Mouse (Mus musculus): ENCODE measurements at regions not wholly inside any gene's neighbourhood (a gene's known extent, or its start where the extent isn't known, plus 50 kb on each side); places are given as distances from the start of the nearest gene placed in this dataset.

DNA sequence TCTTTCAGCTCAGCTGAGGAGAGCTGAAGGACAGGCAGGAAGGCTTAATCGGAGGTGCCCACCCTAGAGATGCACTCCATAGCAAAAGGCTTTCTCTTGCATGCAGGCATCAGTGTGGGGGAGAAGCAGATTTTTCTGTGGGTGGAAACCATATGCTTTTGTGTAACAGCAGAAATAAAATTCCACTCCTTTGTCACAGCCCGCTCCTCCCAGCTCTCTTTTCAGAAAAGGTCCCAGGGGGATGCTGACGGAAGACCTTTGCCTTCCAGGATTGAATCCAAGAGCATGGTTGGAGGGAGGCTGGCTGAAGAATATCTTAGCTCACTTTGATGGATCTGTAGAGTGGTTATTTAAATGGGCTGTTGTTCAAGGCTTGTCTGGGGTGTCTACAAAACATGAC lies 336.8 kb upstream of the Map3k7 start:
- no peak for DNase-seq

DNA sequence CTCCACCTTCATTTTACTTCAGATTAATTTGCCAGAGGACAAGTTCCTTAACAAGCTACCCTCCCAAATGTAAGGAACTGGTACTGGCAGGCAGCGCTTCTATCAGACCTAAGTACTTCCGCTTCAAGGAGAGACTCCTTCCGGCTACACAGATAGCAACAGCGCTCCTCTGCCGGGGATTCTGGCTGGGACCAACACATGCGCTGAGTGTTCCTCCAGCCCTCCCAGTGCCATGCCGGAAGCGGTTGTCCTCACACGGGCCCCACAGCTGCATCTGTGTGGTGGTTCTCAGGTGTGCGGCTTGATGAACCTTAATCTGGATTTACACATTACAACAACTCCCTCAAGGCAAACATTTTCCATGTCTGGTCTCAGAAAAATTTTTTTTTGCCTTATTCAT lies 336.1 kb upstream of the Map3k7 start:
- no peak for DNase-seq

DNA sequence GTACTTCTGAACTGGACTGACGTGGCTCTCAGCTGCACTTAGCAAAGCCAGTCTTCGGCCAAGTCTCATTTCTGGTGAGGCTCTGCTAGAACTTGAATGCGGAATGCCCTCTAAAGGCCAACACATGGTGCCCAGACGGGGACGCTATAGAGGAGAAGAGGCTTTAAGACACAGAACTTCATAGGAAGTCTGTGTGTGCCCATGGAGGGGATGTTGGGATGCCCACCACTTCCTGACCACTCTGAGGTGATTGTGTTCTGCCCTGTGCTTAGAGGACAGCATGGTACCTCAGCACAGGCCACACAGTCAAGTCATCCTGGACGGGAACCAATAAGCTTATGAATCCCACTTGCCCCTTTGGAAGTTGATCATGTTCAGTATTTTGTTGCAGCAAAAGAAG lies 325.3 kb upstream of the Map3k7 start:
- DNase-seq: no peak

DNA sequence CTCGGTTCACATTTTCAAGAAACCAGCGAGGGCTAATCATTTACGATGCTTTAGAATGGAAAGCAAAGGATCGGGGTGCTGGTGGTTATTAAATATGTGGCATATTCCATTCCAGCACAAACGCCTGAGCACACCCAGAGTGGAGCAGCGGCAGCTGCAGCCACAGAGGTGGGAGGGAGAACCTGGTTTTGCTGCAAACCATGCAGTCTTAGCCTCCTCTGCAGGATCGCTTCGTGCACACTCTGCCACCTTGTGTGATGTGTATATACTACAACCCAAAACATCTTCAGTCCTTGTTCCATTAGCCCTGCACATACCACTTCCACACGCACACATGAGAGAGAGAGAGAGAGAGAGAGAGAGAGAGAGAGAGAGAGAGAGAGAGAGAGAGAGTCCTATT lies 321.7 kb upstream of the Map3k7 start:
- DNase-seq: no peak

DNA sequence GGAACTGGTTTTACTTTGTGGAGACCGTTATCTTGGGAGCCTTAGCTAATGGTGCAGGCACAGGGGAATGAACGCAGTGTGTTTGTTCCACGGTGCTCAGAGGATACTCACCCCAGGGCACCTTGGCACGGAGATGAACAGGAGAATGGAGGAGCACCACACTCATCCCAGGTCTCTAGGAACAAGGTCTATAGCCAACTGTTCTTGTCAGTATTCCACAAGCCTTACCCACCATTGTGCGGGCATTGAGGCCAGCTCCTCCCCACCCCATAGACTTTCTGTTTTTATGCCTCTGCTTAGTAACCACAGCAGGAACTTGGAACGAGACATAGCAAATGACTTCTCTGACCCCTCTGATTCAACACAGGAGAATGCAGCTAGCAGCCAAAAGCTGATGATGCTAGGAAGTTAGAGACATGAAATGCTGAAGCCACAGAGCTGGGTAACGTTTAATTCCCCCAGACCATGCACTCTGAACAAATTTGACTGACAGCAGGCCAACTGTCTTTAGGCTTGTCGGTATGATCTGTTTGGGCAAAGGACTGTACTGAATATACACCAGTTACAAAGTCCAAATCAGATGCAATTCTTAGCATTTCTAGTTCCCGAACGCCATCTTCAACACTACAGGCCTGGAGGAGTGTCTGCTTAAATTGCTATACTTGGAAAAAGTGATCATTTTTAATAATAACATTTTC lies 321.2 kb upstream of the Map3k7 start:
- no peak for DNase-seq

DNA sequence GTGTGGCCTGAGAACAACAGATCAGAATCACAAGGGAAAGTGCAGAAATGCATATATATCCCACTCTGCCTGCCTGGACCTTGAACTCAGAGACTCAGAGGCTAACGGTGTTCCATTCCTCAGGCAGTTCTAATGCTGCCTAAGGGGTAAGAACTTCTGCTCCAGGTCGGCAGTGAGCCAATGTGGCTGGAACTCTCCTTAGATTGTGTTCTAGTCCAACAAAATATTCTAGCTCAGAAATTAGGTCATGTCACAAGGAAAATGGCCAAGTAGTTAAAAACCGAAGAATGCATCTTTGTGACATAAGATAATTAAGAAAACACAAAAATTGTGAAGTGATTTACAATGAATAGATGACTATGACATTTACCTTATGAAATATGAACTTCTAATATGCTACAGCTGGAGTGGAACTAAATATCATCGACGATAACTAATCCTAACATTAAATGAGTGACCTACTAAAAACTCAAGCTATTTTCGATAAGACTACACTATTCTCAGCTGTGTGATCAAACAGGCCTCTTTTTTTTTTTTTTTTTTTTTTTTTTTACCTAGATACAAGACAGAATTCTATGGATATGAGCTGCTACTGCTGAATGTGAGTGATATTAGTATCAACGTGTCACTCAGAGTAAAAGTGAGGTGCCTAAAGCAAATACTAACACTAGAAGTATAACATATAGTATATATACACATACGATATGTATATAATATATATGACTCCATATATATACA lies 315.1 kb upstream of the Map3k7 start:
- no peak for DNase-seq

DNA sequence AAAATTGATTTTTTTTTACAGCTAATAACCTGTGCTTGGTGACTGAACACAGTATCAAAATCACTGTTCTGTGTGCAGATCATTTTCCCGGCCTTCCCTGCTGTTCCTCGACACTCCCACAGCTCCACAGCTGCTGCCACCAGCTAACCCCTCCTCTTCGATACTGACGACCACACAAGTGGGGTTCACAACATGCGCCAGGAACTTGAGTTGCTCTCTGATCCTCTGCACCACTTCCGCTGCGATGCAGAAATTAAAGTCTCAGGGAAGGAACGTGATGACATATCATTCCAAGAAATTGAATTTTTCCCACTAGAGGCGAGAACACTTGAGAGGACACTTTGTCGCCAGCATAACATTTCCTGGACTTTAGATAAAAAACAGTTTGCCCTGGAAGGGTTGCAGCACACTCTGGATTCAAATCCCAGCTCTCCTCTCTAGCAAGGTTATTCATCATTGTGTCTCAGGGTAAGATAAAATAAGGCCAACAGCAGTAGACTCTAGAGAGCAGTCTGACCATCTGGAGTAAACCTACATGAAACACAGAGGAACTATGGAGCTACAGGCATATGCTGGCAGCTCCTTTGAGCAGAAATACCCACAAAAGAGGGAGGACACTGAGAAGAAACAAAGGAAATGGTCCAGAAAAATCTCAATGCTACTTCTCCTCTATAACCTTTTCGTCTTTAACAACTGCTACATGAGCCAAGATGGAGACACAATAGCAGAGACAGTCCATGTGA lies 308.4 kb upstream of the Map3k7 start:
- DNase-seq: no peak

DNA sequence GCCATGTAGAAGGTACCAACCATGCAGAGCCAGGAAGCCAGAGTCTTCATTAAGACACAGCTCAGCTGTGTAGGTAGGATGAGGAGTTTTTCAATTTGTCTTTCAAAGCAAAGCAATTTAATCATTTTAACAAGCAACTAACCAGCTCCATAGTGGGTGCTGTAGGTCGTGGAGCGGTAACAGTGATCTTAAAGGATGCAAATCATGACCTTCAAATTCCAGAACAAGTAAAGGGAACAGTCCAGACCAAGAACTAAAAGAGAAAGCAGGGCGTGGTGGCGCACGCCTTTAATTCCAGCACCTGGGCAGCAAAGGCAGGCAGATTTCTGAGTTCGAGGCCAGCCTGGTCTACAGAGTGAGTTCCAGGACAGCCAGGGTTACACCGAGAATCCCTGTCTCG lies 307.8 kb upstream of the Map3k7 start:
- no peak for DNase-seq

DNA sequence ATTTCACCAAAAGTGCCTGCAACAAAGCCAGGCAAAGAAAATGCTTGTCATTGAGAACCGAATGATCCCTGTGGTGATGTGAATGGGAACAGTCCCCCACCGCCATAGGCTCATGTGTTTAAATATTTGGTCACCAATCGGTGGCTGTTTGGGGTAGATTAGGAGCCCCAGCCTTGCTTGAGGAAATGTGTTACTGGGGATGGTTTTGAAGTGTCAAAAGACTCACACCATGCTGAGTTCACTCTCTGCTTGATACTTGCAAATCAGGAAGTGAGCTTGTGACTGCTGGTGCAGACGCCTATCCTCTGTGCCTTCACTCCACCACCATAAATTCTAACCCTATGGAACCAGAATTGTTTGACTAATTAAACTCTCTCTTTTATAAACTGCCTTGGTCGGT lies 305.1 kb upstream of the Map3k7 start:
- no peak for DNase-seq

DNA sequence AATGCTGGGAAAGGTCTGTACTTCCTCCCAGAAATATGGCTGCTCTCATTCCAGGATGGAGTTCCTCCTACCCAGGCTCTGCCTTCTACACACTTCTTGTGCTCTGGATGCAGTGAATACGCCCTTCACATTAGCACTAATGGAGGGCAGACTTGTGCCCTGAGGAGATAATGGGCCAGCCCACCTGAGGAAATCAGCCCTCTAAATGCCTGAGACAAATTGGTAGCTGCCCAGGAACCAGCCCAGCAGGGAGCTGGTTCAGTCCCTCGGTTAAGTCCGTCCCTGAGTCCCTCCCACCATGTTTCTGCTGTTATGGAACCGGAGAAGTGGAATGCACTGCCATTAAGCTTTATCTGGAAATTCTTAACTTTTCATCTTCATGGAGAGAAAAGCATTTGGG lies 303.0 kb upstream of the Map3k7 start:
- DNase-seq: no peak

DNA sequence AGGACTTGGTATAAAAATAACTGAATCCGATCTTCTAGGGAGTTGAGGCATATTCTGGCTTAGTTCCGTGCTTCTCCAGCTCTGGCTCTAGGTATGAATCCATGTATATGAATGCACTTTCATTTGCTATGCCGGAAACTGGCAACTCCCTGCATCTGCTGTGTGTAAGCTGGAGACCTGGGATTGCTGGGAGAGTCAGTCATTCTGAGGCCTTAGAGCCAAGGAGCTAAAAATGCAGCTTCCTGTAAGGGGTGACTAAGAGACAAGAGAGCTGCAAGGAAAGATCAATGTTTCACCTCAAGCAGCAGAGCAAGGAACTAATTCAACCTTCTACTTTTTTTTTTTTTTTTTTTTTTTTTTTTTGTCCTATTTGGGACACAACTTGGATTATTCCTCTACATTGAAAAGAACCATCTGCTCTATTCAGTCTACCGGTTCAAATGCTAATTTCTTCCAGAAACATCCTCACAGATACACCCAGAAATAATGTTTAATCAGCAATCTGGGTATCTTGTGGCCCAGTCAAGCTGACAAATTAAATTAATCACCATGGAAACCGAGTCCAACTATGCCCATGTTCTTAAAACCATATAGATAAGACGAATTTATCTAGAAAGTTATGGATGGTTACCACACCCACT lies 292.2 kb upstream of the Map3k7 start:
- DNase-seq: no peak

DNA sequence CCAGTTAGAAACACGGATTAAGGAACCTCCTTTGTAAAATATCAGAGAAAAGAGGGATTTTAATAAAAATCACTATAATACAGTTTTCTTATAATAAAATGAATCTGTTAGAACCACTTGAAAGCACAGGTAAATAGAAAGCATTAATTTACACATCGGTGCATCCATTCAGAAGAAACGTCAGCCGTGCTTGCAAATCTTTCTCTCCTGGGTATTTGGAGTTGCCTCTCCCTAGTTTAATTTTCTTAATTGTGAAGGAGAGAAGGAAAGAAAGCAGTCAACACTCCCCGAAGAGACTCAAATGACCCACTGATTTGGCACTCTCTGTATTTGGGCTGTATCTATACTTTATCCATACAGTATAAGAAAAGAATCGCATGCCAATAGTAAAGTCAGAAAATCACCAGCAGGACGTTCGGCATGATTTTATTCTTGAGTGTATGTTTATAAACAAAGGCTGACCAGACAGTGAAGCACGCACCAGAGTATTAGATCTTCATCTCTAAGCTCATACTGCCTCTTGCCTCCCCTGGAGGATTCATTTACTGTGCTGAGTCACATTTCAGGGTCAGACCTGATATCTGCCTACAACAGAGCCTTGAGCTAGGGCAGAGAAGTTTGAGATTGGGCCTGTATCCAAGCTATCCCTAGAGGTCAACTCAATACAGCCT lies 291.6 kb upstream of the Map3k7 start:
- no peak for DNase-seq

DNA sequence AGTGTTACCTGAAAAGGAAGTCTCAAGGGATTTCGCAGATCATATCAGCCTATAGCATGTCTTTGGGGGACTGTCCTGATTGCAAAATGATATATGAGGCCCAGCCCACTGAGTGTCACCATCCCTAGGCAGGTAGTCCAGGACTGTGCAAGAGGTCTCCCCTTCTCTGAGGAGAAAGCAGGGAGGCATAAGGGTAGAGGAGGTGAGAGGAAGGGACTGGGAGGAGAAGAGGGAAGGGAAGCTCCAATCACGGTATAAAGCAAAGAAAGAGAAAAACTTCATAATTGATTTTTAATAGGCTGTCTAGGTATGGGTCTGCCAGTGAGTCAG lies 291.1 kb upstream of the Map3k7 start:
- DNase-seq: no peak

DNA sequence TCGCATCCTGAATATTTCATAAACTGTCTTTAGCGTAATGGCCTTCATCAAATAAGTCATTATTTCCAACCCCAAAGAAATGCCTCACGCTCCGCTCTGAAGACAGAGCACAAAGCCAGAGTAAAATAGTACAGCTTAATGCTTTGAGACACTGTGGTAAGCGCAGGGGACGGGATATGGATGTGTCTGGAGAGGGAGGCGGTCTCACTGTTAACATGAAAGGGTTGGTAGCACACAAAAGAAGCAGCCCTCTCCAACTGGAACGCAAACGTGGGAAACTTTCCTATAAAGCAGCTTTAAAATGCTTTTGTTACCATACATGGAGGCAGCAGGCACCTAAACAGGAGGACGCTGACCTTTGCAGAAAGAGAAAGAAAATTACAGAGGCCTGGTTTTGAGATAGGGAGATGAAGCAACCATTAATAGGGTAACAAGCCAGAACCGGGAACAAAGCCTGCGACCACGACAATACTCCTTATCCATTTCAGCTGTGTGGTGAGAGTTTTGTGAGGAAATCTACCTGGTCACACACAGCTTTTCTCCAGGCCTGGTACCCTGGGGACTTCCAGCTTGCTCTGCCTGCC lies 284.8 kb upstream of the Map3k7 start:
- DNase-seq: no peak

DNA sequence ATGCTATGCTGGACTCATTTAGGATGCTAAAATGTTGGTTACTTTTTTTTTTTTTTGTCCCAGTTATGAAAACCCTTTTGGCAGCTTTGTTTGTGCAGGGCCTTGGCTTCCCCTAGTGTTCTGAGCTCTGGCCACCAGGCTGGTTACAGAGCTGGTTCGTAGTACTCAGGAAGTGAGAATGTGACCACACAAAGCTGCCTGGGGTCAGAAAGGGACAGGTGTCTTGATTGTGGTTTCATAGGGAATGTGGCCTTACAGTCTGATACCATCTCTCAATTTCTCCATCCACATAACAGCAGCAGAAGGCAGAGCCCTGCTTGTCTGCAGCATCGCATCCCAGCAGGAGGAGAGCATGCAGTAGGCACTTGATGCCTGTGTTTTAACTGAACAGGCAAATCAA lies 282.9 kb upstream of the Map3k7 start:
- DNase-seq: no peak

DNA sequence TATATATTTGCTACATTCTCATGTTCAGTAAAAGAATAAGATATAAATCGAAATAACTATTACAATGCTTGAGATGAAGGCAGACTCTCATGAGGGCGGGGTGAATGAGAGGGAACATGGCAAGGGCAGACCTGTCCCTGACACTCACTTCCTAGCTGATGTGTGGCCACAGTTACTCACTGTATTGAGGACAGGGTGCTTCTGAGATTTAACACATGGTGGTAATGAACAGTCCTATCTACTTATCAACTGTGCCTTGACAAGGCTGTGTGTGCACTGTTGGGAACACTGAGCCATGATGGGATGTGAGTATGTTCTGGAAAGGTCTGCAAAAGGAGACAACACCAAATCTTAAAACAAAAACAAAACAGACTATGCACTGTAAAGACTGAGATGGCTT lies 274.8 kb upstream of the Map3k7 start:
- DNase-seq: no peak

DNA sequence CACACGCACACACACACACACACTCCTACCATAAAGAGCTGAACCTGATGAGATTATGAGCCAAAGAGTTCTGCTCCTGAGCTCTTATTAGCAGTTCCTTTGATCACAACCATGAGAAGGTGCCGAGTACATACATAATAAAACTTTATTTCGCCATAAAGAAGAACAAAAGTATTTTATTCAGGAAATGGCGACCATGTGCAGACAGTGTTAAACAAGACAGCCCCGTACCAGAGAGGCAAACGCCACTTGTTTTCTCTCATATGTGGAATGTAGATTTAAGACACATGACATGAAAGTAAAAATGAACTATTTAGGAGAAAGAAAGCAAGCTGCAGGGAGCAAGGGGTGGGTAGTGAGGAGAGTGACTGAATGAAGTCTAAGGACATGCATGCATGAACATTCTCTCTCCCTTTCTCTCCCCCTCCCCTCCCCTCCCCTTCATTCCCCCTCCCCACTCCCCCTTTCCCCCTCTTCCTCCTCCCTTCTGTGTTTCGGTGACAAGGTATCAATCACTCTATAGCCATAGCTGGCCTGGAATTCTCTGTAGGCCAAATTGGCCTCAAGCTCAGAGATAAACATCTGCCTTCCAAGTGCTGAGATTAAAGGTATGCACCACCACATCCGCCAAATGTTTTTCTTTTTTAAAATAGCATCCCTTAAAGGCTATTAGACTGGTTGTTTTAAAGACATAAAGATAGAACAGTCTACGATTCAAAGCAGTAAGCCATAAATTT lies 266.0 kb upstream of the Map3k7 start:
- DNase-seq: no peak

DNA sequence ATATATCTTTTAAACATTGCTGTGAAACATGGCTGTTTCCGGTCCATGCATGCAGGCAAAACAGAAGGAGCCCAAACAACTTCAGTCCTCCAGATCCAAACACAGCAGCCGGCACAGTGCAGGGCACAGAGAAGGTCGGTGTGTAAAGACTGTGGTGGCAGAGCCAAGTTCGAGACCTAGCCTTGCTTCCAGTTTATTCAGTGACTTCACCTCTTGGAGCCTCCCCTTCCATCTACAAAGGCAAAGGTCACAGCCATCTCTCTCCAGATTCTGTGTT lies 265.5 kb upstream of the Map3k7 start:
- no peak for DNase-seq

DNA sequence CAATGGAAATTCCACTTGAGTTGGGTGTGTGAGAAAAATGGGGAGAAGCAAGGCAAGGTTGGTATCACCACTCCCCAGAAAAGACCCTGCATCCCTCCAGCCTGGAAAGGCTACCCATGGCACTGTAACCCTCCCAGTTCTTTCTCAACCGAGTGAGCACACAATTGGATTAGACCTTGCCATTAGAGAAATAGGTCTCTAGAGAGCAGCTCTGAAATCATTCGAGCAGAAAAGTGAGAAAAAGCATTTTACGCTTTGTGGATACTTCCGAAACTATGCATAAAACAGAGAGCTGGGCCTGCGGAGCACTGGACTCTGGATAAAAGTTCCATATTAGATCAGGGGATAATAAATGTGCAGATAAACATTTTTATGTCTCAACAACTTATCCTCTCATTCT lies 264.6 kb upstream of the Map3k7 start:
- DNase-seq: no peak

DNA sequence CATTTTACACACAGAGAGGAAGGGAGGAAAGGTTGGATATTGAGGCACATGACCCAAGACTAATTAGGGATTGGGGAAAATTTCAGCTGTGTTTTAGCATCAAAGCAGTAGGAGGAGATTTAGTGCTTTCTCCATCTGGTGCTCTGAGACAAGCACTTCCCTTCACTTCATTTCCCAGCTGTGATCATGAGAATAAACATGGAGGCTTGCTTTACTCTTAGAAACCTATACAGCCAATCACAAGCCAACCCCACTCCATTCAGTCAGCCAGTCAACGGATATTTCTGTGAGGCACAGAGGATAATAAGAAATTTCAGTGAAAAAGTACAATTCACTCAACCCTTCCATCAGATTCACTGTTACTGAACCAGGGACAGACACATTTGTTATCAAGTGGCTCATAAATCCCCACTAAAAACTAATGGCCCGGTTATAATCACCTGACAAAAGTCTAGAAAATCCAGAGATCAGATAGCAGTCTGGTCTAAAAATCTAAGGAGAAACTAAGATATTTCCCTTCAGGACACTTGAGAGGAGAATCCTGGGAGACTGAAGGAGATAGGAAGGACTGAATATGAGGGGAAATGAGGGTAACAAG lies 249.7 kb upstream of the Map3k7 start:
- DNase-seq: no peak

DNA sequence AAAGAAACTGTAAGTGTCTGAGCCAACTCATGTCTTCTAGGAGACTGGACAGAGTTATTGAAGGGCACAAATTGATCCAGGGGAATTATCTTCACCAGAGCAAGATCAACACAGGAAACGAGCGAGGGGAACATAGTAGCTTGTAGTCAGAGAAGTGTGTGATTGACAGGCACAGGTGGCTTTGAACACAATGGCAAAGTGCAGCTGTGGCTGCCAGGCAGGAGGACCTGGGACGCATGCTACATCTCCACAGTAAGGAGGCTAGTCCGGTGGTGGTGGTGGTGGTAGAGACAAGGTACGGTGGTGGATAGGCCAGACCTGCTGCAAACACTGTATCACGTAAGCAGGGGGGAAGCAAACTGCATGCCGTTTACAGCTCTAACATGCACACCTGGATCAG lies 240.4 kb upstream of the Map3k7 start:
- DNase-seq: no peak

DNA sequence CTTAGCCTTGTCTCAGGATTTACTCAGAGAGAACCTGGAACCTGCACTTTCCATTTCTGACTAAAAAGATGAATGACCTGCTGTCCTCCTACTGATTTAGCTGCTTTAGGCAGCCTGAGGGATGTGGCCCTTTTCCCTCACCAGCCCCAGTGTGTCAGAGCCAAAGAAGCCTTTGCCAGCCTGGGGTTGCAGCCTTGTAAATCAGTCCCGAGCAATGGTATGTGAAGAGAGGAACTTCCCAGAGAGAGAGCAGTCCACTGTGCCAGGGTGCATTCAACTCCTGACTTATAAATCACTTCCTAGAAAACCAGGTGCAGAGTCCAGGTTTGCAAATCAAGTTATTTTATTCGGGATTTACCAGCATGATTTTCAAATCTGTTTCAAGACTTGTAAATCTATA lies 239.5 kb upstream of the Map3k7 start:
- peak; percentile 6 for DNase-seq
